Mouse (Mus musculus) hindbrain, postnatal 0 days (tissue): ENCODE data around the gene Tshr. TPM values are rescaled to one million over a fixed set of nuclear protein-coding genes. Genes with fewer than 3 reads are reported as not detected.

Experiments used
- ATAC-seq: fragments of 200-750 bp; cut with Nextera tagmentation; 2 replicates; pipeline ENCODE4 v1.8.0; 2017; ENCODE audit warnings: mild to moderate bottlenecking, moderate TSS enrichment, moderate library complexity
- DNase-seq: peaks from one replicate; pipeline ENCODE4 v3.0.0-alpha.2; 2015; ENCODE audit warnings: low spot score
- H3K27ac ChIP-seq: fragments of 300-500 bp; sonication (generic); 2 replicates; pipeline ENCODE4 v1.5.1; 2014; ENCODE audit warnings: mild to moderate bottlenecking
- H3K27me3 ChIP-seq: fragments of 300-500 bp; sonication (generic); 2 replicates; pipeline ENCODE4 v1.6.1; 2014; ENCODE audit warnings: low read length, mixed read lengths; ENCODE audit not compliant: insufficient read depth
- H3K36me3 ChIP-seq: fragments of 300-500 bp; sonication (generic); 2 replicates; pipeline ENCODE4 v1.6.1; 2014; ENCODE audit warnings: low read length, mixed read lengths; ENCODE audit not compliant: insufficient read depth
- H3K4me1 ChIP-seq: fragments of 300-500 bp; sonication (generic); 2 replicates; pipeline ENCODE4 v1.6.1; 2014; ENCODE audit warnings: antibody characterized with exemption, low read length, mixed read lengths; ENCODE audit not compliant: insufficient read depth
- H3K4me2 ChIP-seq: fragments of 300-500 bp; sonication (generic); 2 replicates; pipeline ENCODE4 v1.6.1; 2014; ENCODE audit warnings: low read depth, mild to moderate bottlenecking, low read length, moderate library complexity, mixed read lengths
- H3K4me3 ChIP-seq: fragments of 300-500 bp; sonication (generic); 2 replicates; pipeline ENCODE4 v1.5.1; 2014; ENCODE audit warnings: low read length
- H3K9ac ChIP-seq: fragments of 300-500 bp; sonication (generic); replicated peaks from 2 replicates; pipeline ENCODE4 v1.6.1; 2014; ENCODE audit warnings: mild to moderate bottlenecking, low read length, moderate library complexity, mixed read lengths
- H3K9me3 ChIP-seq: fragments of 300-500 bp; sonication (generic); 2 replicates; pipeline ENCODE4 v1.6.1; 2016; ENCODE audit warnings: low read length, mixed read lengths
- CTCF ChIP-seq: IDR thresholded peaks from 2 replicates; pipeline ENCODE4 v1.5.1; 2016; ENCODE audit warnings: antibody characterized with exemption, control low read depth, low read depth
- WGBS: fragments of 180-500 bp; shearing (Covaris S2); extraction: QIAGEN DNeasy Blood & Tissue Kit; methylation state at CpG from one replicate; pipeline ENCODE4 v1.1.7; 2014; 5-methylcytosine and 5-hydroxymethylcytosine counted together
- polyA plus RNA-seq: library from polyadenylated mRNA; unstranded; fragments of >200 nt; fragmentation: Nextera tagmentation; extraction: Ambion mirVana; gene quantifications from 2 replicates; pipeline ENCODE4 v1.2.1, GENCODE M21; 2015
- total RNA-seq: library from RNA; depleted of rRNA; stranded (reverse); fragments of >200 nt; gene quantifications from 2 replicates; pipeline ENCODE4 v1.2.3, GENCODE M21; 2014; rRNA removed

Gene Tshr
- total and polyA plus RNA-seq, 2 experiments from 2014 or later = 0.59 to 0.78 TPM

DNA sequence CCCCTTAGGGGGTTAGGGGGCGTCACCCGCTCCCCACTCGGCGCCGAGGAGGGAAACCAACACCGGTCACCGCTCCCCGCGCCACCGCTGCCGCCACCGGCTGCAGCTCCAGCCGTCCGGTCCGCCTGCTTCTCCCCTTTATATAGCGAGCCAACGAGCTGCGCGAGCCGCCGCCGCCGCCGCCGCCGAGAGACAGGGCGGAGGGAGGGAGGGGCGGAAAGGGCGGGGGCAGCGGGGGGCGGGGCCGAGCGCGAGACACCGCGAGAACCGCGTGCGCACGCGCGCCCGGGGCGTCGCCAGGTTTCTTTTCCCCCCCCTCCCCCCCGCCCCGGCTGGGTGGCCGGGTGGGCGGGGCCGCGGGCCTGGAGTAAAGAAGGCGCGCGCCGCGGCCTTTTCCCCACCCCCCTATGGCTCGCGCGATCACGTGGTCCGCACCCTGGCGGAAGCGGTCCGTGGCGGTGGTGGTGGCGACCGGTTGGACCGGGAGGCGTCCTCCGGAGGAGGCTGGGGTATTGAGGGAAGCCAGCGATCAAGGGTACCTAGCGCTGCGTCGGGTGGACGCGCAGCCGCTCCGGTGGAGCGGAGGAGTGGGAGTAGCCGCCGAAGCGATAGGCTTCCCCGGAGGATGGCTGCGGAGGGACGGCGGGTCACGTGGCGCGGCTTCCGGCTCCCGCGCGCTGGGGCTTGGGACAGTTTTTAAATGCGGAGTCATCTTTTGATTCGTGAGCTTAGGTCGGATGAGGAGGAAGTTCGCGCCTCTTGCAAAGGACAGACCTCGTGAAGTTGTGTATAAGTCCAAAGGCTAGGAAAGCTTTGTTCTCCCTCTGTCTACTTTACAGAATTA, 205.7 kb downstream of the Tshr start, which contains the start of gene Gtf2a1:
TSS of gene Gtf2a1 (minus strand) at position 641 of the 844 bp plus-strand sequence.
- Histone ChIP-seq H3K36me3 (peaks cover 2% of the 10 kb centered on the region; the same call in 1 of the 2 replicates), H3K4me1 (peaks cover 9% of the 10 kb centered on the region), H3K9me3 (no peaks in the 10 kb centered on the region), H3K9ac (peak within 1 kb of the TSS; percentile 99), H3K4me2 (peak within 1 kb of the TSS; percentile 77), H3K27me3 (no peaks in the 10 kb centered on the region), H3K4me3 (peak within 1 kb of the TSS; percentile 68), H3K27ac (peak within 1 kb of the TSS; percentile 99)
- WGBS = under 1% methylated on average over 56 of the region's 99 CpGs
- TF ChIP-seq CTCF = no peak
- peak; percentile 98 for DNase-seq
- peak; percentile 90 for ATAC-seq

DNA sequence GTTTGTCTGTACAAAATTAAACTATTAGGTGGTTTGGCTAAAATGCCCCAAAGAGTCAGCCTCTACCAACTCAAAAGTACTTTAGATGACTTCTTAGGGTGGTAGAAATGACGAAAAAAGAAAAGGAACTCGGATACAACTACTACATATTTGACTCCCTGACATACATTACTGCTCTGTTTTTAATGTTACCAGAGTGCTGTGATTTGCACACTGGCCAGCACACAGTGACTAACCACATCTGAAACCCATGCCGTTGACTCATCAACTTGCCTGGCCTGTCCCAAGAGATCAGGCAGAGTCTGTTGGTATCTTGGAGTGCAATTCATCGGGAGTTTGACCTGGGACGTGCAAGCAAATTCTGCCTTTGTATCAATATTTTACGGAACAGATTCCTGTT, 206.4 kb downstream of the Tshr start:
- ATAC-seq (no peak), DNase-seq (no peak)
- Histone ChIP-seq H3K27me3 (no peaks in the 10 kb centered on the region), H3K9ac (peak overlapping the region; percentile 99), H3K27ac (peak overlapping the region; percentile 99), H3K4me1 (peaks cover 9% of the 10 kb centered on the region), H3K4me3 (peak overlapping the region; percentile 68), H3K9me3 (no peaks in the 10 kb centered on the region), H3K4me2 (peak overlapping the region; percentile 77), H3K36me3 (no peaks in the 10 kb centered on the region)
- WGBS = 23% methylated on average over 6 of the region's 6 CpGs
- no peak for TF ChIP-seq CTCF

DNA sequence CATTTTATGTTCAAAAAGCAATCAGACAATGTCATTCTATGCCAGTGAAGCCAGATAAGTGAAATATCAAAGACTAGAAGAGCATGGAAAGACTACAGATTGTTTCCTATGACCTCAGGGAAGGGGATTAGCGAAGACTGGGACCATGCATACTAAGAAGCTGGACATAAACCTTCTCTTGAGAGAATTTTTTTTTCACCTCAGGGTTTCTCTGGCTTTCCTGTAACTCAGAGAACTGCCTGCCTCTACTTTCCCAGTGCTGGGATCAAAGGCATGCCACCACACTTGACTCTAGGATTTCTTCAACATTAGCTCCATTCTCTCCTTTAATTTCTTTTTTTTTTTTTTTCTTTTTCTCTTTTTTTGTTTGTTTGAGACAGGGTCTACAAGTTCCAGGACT, 206.8 kb downstream of the Tshr start:
- Histone ChIP-seq H3K27me3 (no peaks in the 10 kb centered on the region), H3K9ac (no peak overlapping the region), H3K4me3 (no peak overlapping the region), H3K9me3 (no peaks in the 10 kb centered on the region), H3K4me2 (peak overlapping the region; percentile 77; the same call in 1 of the 2 replicates), H3K4me1 (peaks cover 9% of the 10 kb centered on the region), H3K36me3 (no peaks in the 10 kb centered on the region), H3K27ac (no peak overlapping the region)
- DNase-seq = no peak
- 85% methylated on average over 1 of the region's 1 CpGs for WGBS
- TF ChIP-seq CTCF = no peak
- ATAC-seq = no peak

GRCm38 (mm10) chr12:91592128-91592527, 207.8 kb downstream of the Tshr start:
- H3K27me3 ChIP-seq = no peaks in the 10 kb centered on the region
- H3K9ac ChIP-seq = no peak overlapping the region
- no peak overlapping the region for H3K4me3 ChIP-seq
- no peak for ATAC-seq
- H3K4me1 ChIP-seq = peaks cover 5% of the 10 kb centered on the region
- TF ChIP-seq CTCF = no peak
- H3K4me2 ChIP-seq = no peak overlapping the region
- no peaks in the 10 kb centered on the region for H3K9me3 ChIP-seq
- H3K36me3 ChIP-seq = no peaks in the 10 kb centered on the region
- WGBS = 97% methylated on average over 3 of the region's 3 CpGs
- no peak overlapping the region for H3K27ac ChIP-seq
- DNase-seq = no peak

Other genes starting within 250 kb of the Tshr start
- gene Cep128, start 154 bp upstream of the Tshr start, total RNA-seq = 4.3 and 4.4 TPM in 2 replicates
- gene Cep128, start 154 bp upstream of the Tshr start, polyA plus RNA-seq = 3.0 and 3.8 TPM in 2 replicates
- 25.0 and 25.6 TPM in 2 replicates for gene Gtf2a1, start 205.9 kb downstream of the Tshr start, total RNA-seq
- gene Gtf2a1, start 205.9 kb downstream of the Tshr start, polyA plus RNA-seq = 35.2 and 35.9 TPM in 2 replicates